Mouse (Mus musculus) CH12.LX (cell line): Measurements from ENCODE around the gene Lats1. TPM values are rescaled to one million over a fixed set of nuclear protein-coding genes. Genes with fewer than 3 reads are reported as not detected.

Experiments used
- DNase-seq: peaks from one replicate; pipeline ENCODE4 v3.0.0-alpha.2; 2013; ENCODE audit errors: extremely low read depth
- H3K27ac ChIP-seq: 2 replicates; pipeline ENCODE4 v1.5.1; 2012; ENCODE audit warnings: low read depth, mild to moderate bottlenecking, control low read depth, moderate library complexity; ENCODE audit not compliant: insufficient read depth
- H3K27me3 ChIP-seq: replicated peaks from 2 replicates; pipeline ENCODE3; 2012; ENCODE audit warnings: inconsistent platforms
- H3K36me3 ChIP-seq, 2 experiments: replicated peaks in 1 of 2; 2 replicates each; pipeline versions ENCODE3 to v1.6.1; 2012; ENCODE audit warnings: inconsistent platforms in 1 of 2, low read length in 1 of 2, mild to moderate bottlenecking in 1 of 2, mixed read lengths in 1 of 2, moderate library complexity in 1 of 2; ENCODE audit not compliant: control insufficient read depth in 1 of 2, insufficient read depth in 1 of 2
- H3K4me1 ChIP-seq, 2 experiments: 2 replicates each; pipeline ENCODE4 v1.6.1; 2012; ENCODE audit warnings: inconsistent platforms in 1 of 2, moderate library complexity in 1 of 2; ENCODE audit not compliant: insufficient read depth in 2 of 2, control insufficient read depth in 1 of 2
- H3K4me2 ChIP-seq: 2 replicates; pipeline ENCODE4 v1.6.1; 2012; ENCODE audit warnings: low read depth, mild to moderate bottlenecking, control low read depth; ENCODE audit not compliant: poor library complexity, insufficient read depth, severe bottlenecking
- H3K4me3 ChIP-seq, 3 experiments: fragments of 150-350 bp in 1 of 3; sonication (generic) in 1 of 3; replicated peaks in 1 of 3; 2 replicates each; pipeline versions ENCODE3 to v1.5.1; 2011 to 2012; ENCODE audit warnings: low read depth in 2 of 3, low read length in 2 of 3, mild to moderate bottlenecking in 2 of 3, moderate library complexity in 2 of 3, control low read depth in 1 of 3, improper control_type of control experiment in 1 of 3, inconsistent platforms in 1 of 3, mixed read lengths in 1 of 3; ENCODE audit not compliant: poor library complexity in 1 of 3
- H3K79me2 ChIP-seq: replicated peaks from 2 replicates; pipeline ENCODE4 v1.6.1; 2012; ENCODE audit warnings: mild to moderate bottlenecking, moderate library complexity; ENCODE audit not compliant: control insufficient read depth, poor library complexity, insufficient read depth, severe bottlenecking; ENCODE audit errors: extremely low read depth
- H3K9ac ChIP-seq: 2 replicates; pipeline ENCODE4 v1.6.1; 2012; ENCODE audit warnings: low read depth, mild to moderate bottlenecking, control low read depth, moderate library complexity; ENCODE audit not compliant: insufficient read depth
- H3K9me3 ChIP-seq: replicated peaks from 2 replicates; pipeline ENCODE3; 2012; ENCODE audit warnings: low read length, inconsistent platforms, mixed read lengths
- BHLHE40 ChIP-seq: IDR thresholded peaks from 2 replicates; pipeline ENCODE4 v1.6.1; 2011; ENCODE audit warnings: mild to moderate bottlenecking, low read depth, low read length, improper control_type of control experiment
- CHD1 ChIP-seq: IDR thresholded peaks from 2 replicates; pipeline ENCODE4 v1.6.1; 2012; ENCODE audit warnings: low read depth, low read length, improper control_type of control experiment, inconsistent platforms
- CHD2 ChIP-seq: IDR thresholded peaks from 2 replicates; pipeline ENCODE4 v1.6.1; 2011; ENCODE audit warnings: low read length, improper control_type of control experiment
- CTCF ChIP-seq, 2 experiments: IDR thresholded peaks in 1 of 2; conservative IDR thresholded peaks in 1 of 2; 2 replicates each; pipeline ENCODE4 v1.5.1; 2011 to 2012; ENCODE audit warnings: low read depth in 2 of 2, low read length in 2 of 2, improper control_type of control experiment in 1 of 2, inconsistent platforms in 1 of 2, mild to moderate bottlenecking in 1 of 2, moderate library complexity in 1 of 2
- E2F4 ChIP-seq: IDR thresholded peaks from 2 replicates; pipeline ENCODE4 v1.6.1; 2011; ENCODE audit warnings: low read depth, low read length, improper control_type of control experiment; ENCODE audit not compliant: insufficient replicate concordance
- ELF1 ChIP-seq: IDR thresholded peaks from 2 replicates; pipeline ENCODE4 v1.6.1; 2014; ENCODE audit warnings: low read depth, mild to moderate bottlenecking, inconsistent platforms, low read length, improper control_type of control experiment
- EP300 ChIP-seq: IDR thresholded peaks from 2 replicates; pipeline ENCODE4 v1.6.1; 2011; ENCODE audit warnings: low read length, improper control_type of control experiment
- ETS1 ChIP-seq: conservative IDR thresholded peaks from 2 replicates; pipeline ENCODE4 v1.6.1; 2012; ENCODE audit warnings: low read depth, mild to moderate bottlenecking, inconsistent platforms, low read length, improper control_type of control experiment, moderate library complexity
- GABPA ChIP-seq: IDR thresholded peaks from 2 replicates; pipeline ENCODE4 v1.6.1; 2012; ENCODE audit warnings: low read depth, low read length, improper control_type of control experiment, inconsistent platforms; ENCODE audit not compliant: insufficient replicate concordance
- HCFC1 ChIP-seq: IDR thresholded peaks from 2 replicates; pipeline ENCODE4 v1.6.1; 2012; ENCODE audit warnings: low read depth, mild to moderate bottlenecking, inconsistent platforms, low read length, improper control_type of control experiment
- IRF4 ChIP-seq: IDR thresholded peaks from 2 replicates; pipeline ENCODE4 v1.6.1; 2014; ENCODE audit warnings: low read depth, mild to moderate bottlenecking, inconsistent platforms, low read length, improper control_type of control experiment
- JUN ChIP-seq: IDR thresholded peaks from 2 replicates; pipeline ENCODE4 v1.6.1; 2011; ENCODE audit warnings: low read depth, mild to moderate bottlenecking, low read length, improper control_type of control experiment, moderate library complexity; ENCODE audit not compliant: insufficient read depth
- JUND ChIP-seq: conservative IDR thresholded peaks from 2 replicates; pipeline ENCODE4 v1.6.1; 2011; ENCODE audit warnings: low read depth, low read length, improper control_type of control experiment
- KAT2A ChIP-seq: IDR thresholded peaks from 2 replicates; pipeline ENCODE4 v1.6.1; 2012; ENCODE audit warnings: low read length, improper control_type of control experiment, inconsistent platforms; ENCODE audit not compliant: insufficient replicate concordance
- MAFK ChIP-seq: IDR thresholded peaks from 2 replicates; pipeline ENCODE4 v1.6.1; 2011; ENCODE audit warnings: low read length, improper control_type of control experiment; ENCODE audit not compliant: insufficient replicate concordance
- MAX ChIP-seq: IDR thresholded peaks from 2 replicates; pipeline ENCODE4 v1.6.1; 2011; ENCODE audit warnings: low read length, improper control_type of control experiment
- MAZ ChIP-seq: IDR thresholded peaks from 2 replicates; pipeline ENCODE4 v1.6.1; 2012; ENCODE audit warnings: low read depth, mild to moderate bottlenecking, inconsistent platforms, low read length, improper control_type of control experiment, moderate library complexity
- MEF2A ChIP-seq: IDR thresholded peaks from 2 replicates; pipeline ENCODE4 v1.6.1; 2014; ENCODE audit warnings: low read depth, mild to moderate bottlenecking, inconsistent platforms, low read length, improper control_type of control experiment, borderline replicate concordance
- MXI1 ChIP-seq: IDR thresholded peaks from 2 replicates; pipeline ENCODE4 v1.6.1; 2011; ENCODE audit warnings: mild to moderate bottlenecking, low read depth, low read length, improper control_type of control experiment
- MYC ChIP-seq: IDR thresholded peaks from 2 replicates; pipeline ENCODE4 v1.6.1; 2011; ENCODE audit warnings: low read depth, mild to moderate bottlenecking, improper control_type of control experiment, low read length
- NELFE ChIP-seq: IDR thresholded peaks from 2 replicates; pipeline ENCODE4 v1.6.1; 2011; ENCODE audit warnings: low read depth, low read length, improper control_type of control experiment
- NRF1 ChIP-seq: IDR thresholded peaks from 2 replicates; pipeline ENCODE4 v1.6.1; 2014; ENCODE audit warnings: low read depth, mild to moderate bottlenecking, inconsistent platforms, low read length, improper control_type of control experiment, moderate library complexity
- PAX5 ChIP-seq: IDR thresholded peaks from 2 replicates; pipeline ENCODE4 v1.6.1; 2012; ENCODE audit warnings: low read length, inconsistent platforms, mixed read lengths
- POLR2A ChIP-seq: IDR thresholded peaks from 2 replicates; pipeline ENCODE4 v1.6.1; 2011; ENCODE audit warnings: low read depth, mild to moderate bottlenecking, improper control_type of control experiment, low read length
- POLR2AphosphoS2 ChIP-seq: IDR thresholded peaks from 2 replicates; pipeline ENCODE4 v1.6.1; 2011; ENCODE audit warnings: low read depth, low read length, improper control_type of control experiment
- RAD21 ChIP-seq: IDR thresholded peaks from 2 replicates; pipeline ENCODE4 v1.6.1; 2011; ENCODE audit warnings: low read depth, mild to moderate bottlenecking, low read length, improper control_type of control experiment, moderate library complexity
- RCOR1 ChIP-seq: conservative IDR thresholded peaks from 2 replicates; pipeline ENCODE4 v1.6.1; 2012; ENCODE audit warnings: low read depth, mild to moderate bottlenecking, inconsistent platforms, low read length, improper control_type of control experiment
- SIN3A ChIP-seq: IDR thresholded peaks from 2 replicates; pipeline ENCODE4 v1.6.1; 2012; ENCODE audit warnings: low read length, improper control_type of control experiment, inconsistent platforms
- SMC3 ChIP-seq: IDR thresholded peaks from 2 replicates; pipeline ENCODE4 v1.6.1; 2011; ENCODE audit warnings: low read depth, low read length, improper control_type of control experiment
- TBP ChIP-seq: conservative IDR thresholded peaks from 2 replicates; pipeline ENCODE4 v1.6.1; 2011; ENCODE audit warnings: low read depth, low read length, improper control_type of control experiment
- TCF12 ChIP-seq: IDR thresholded peaks from 2 replicates; pipeline ENCODE4 v1.6.1; 2014; ENCODE audit warnings: low read depth, mild to moderate bottlenecking, inconsistent platforms, low read length, improper control_type of control experiment
- UBTF ChIP-seq: IDR thresholded peaks from 2 replicates; pipeline ENCODE4 v1.6.1; 2012; ENCODE audit warnings: low read depth, mild to moderate bottlenecking, inconsistent platforms, low read length, improper control_type of control experiment, moderate library complexity
- USF1 ChIP-seq: IDR thresholded peaks from 2 replicates; pipeline ENCODE4 v1.6.1; 2014; ENCODE audit warnings: low read depth, mild to moderate bottlenecking, inconsistent platforms, low read length, improper control_type of control experiment
- USF2 ChIP-seq: conservative IDR thresholded peaks from 2 replicates; pipeline ENCODE4 v1.6.1; 2011; ENCODE audit warnings: low read depth, low read length, improper control_type of control experiment
- ZC3H11A ChIP-seq: IDR thresholded peaks from 2 replicates; pipeline ENCODE4 v1.6.1; 2012; ENCODE audit warnings: low read depth, mild to moderate bottlenecking, inconsistent platforms, low read length, improper control_type of control experiment
- ZKSCAN1 ChIP-seq: IDR thresholded peaks from 2 replicates; pipeline ENCODE4 v1.6.1; 2012; ENCODE audit warnings: low read depth, inconsistent platforms, low read length, improper control_type of control experiment, borderline replicate concordance
- ZMIZ1 ChIP-seq: IDR thresholded peaks from 2 replicates; pipeline ENCODE4 v1.6.1; 2012; ENCODE audit warnings: low read depth, mild to moderate bottlenecking, inconsistent platforms, low read length, improper control_type of control experiment
- ZNF384 ChIP-seq: IDR thresholded peaks from 2 replicates; pipeline ENCODE4 v1.6.1; 2012; ENCODE audit warnings: low read depth, low read length, improper control_type of control experiment, inconsistent platforms
- dilution Hi-C: fragments of 300-500 bp; cut with MboI; formaldehyde crosslinking; loops from 2 replicates; pipeline ENCODE4 v1.14.3; 2020; ENCODE audit warnings: low sequenced_read_pairs; ENCODE audit not compliant: extremely low pct_unique_long_range_greater_than_20kb, extremely low pct_ligation_motif_present
- in situ Hi-C: fragments of 300-500 bp; cut with MboI; formaldehyde crosslinking; loops from 3 replicates; pipeline ENCODE4 v1.14.3; 2019; ENCODE audit warnings: low sequenced_read_pairs, low pct_ligation_motif_present, low pct_unique_long_range_greater_than_20kb, mixed read lengths
- polyA plus RNA-seq: library from polyadenylated mRNA; unstranded; fragments of >175 nt; gene quantifications from 2 replicates; pipeline ENCODE4 v1.2.1, GENCODE M21; 2012; ENCODE audit warnings: low read depth; ENCODE audit not compliant: insufficient read length
- total RNA-seq, 2 experiments: library from RNA; depleted of rRNA; stranded (reverse); fragments of 300-350 nt in 1 of 2; fragments of >200 nt in 1 of 2; gene quantifications; 2 replicates each; pipeline ENCODE4 v1.2.3; 2012 to 2014

The Lats1 gene
- total and polyA plus RNA-seq, 3 experiments, result 8.5 to 13.4 (median 12.3) TPM

- Histone ChIP-seq H3K27ac (peak overlapping the region; percentile 67), H3K27me3 (no peaks in the 10 kb centered on the region), H3K4me3 (peak overlapping the region; percentile 81 to 91 (median 87)), H3K9ac (peak overlapping the region; percentile 95), H3K36me3 (peaks cover 0 to 9% of the 10 kb centered on the region in 2 experiments), H3K9me3 (no peaks in the 10 kb centered on the region), H3K79me2 (peaks cover 40% of the 10 kb centered on the region), H3K4me2 (peak overlapping the region; percentile 98), H3K4me1 (peaks cover 2 to 20% of the 10 kb centered on the region in 2 experiments; a peak in 2 of 4 replicates)
- peak; percentile 76 for DNase-seq
- TF ChIP-seq CTCF (conservative IDR thresholded peaks at IDR 0.05 in 1 of 2, IDR thresholded peaks at IDR 0.05 in 1 of 2; ENCODE audit: low read depth in 2 of 2, low read length in 2 of 2) (no peak), ZMIZ1 (peak; percentile 80; the same call in 1 of the 2 replicates), ELF1 (peak; percentile 57; the same call in 1 of the 2 replicates), CHD1 (no peak), E2F4 (no peak), JUND (no peak), MEF2A (no peak), EP300 (no peak), MYC (0 out of 2 replicates have a peak, but pooled peaks have one; percentile 12), PAX5 (no peak), USF1 (no peak), NRF1 (peak; percentile 91), ZKSCAN1 (no peak), HCFC1 (peak; percentile 70), POLR2A (peak; percentile 86; the same call in 1 of the 2 replicates), NELFE (peak; percentile 92), TBP (no peak), ZC3H11A (no peak), JUN (no peak), IRF4 (0 out of 2 replicates have a peak, but pooled peaks have one; percentile 4), POLR2AphosphoS2 (peak; percentile 73), CHD2 (no peak), BHLHE40 (no peak), TCF12 (peak; percentile 90), RCOR1 (0 out of 2 replicates have a peak, but pooled peaks have one; percentile 28), ZNF384 (no peak), SMC3 (no peak), RAD21 (no peak), UBTF (peak; percentile 22; the same call in 1 of the 2 replicates), MAFK (no peak), MXI1 (no peak; the same call in 1 of the 2 replicates), GABPA (no peak), MAX (peak; percentile 61), KAT2A (0 out of 2 replicates have a peak, but pooled peaks have one; percentile 15), USF2 (no peak), MAZ (no peak), ETS1 (no peak), SIN3A (no peak)
- in situ Hi-C loops, result no loop called here
- dilution Hi-C loops, result no loop called here
Observed at GRCm38 (mm10) chr10:7663159-7664026, 17.6 kb upstream of the Lats1 start.
